Mouse (Mus musculus): ENCODE measurements at regions not wholly inside any gene's neighbourhood (a gene's known extent, or its start where the extent isn't known, plus 50 kb on each side); places are given as distances from the start of the nearest gene placed in this dataset.

- TF ChIP-seq POLR2A (IDR thresholded peaks at IDR 0.05; ENCODE audit: extremely low read depth, insufficient read depth, low read length) (no peak), CTCF (IDR thresholded peaks at IDR 0.05; ENCODE audit: extremely low read depth, insufficient read depth, low read length) (no peak)
Observed at GRCm38 (mm10) chr1:121653901-121654300, 86.1 kb upstream of the Ddx18 start.

Data from cortical plate, adult 2 months (tissue).